Mouse (Mus musculus): ENCODE results near the gene Rccd1. TPM values are rescaled to one million over a fixed set of nuclear protein-coding genes. Genes with fewer than 3 reads are reported as not detected.
A peak's percentile ranks its signal among the peaks of the same experiment; 100 is the strongest.

The Rccd1 gene
- polyA plus RNA-seq, 1 experiment from 2014 or later, result 13.9 TPM

- ATAC-seq (replicated peaks), result no peak
- 96% methylated on average over 7 of the region's 7 CpGs for WGBS
Measured at GRCm38 (mm10) chr7:80367232-80367631, 43.0 kb upstream of the Rccd1 start.

GRCm38 (mm10) chr7:80365759-80366158 is 41.5 kb upstream of the Rccd1 start:
- no peak overlapping the region for H3K9ac ChIP-seq
- H3K4me1 ChIP-seq, result peaks cover 18% of the 10 kb centered on the region
- peaks cover 50% of the 10 kb centered on the region for H3K36me3 ChIP-seq (replicated peaks)
- H3K27ac ChIP-seq, result no peak overlapping the region
- no peak overlapping the region for H3K4me2 ChIP-seq
- no peaks in the 10 kb centered on the region for H3K27me3 ChIP-seq (replicated peaks)
- no peak overlapping the region for H3K4me3 ChIP-seq
- H3K9me3 ChIP-seq, result no peaks in the 10 kb centered on the region
- no peak for ATAC-seq (replicated peaks)
- WGBS, result 89% methylated on average over 2 of the region's 2 CpGs

More at GRCm38 (mm10) chr7:80367232-80367631, 43.0 kb upstream of the Rccd1 start:
- Histone ChIP-seq H3K9ac (no peak overlapping the region), H3K36me3 (replicated peaks) (peaks cover 37% of the 10 kb centered on the region), H3K27me3 (replicated peaks) (no peaks in the 10 kb centered on the region), H3K27ac (no peak overlapping the region), H3K4me3 (no peak overlapping the region), H3K4me1 (peaks cover 21% of the 10 kb centered on the region), H3K9me3 (no peaks in the 10 kb centered on the region), H3K4me2 (no peak overlapping the region)

GRCm38 (mm10) chr7:80360435-80360834 is 36.2 kb upstream of the Rccd1 start:
- Histone ChIP-seq H3K9me3 (no peaks in the 10 kb centered on the region), H3K4me2 (no peak overlapping the region), H3K27me3 (replicated peaks) (no peaks in the 10 kb centered on the region), H3K4me3 (no peak overlapping the region), H3K36me3 (replicated peaks) (peaks cover 57% of the 10 kb centered on the region), H3K9ac (no peak overlapping the region), H3K4me1 (no peaks in the 10 kb centered on the region), H3K27ac (no peak overlapping the region)
- 76% methylated on average over 3 of the region's 3 CpGs for WGBS
- no peak for ATAC-seq (replicated peaks)

GRCm38 (mm10) chr7:80358039-80358438 is 33.8 kb upstream of the Rccd1 start:
- Histone ChIP-seq H3K9ac (no peak overlapping the region), H3K27me3 (replicated peaks) (no peaks in the 10 kb centered on the region), H3K36me3 (replicated peaks) (peaks cover 44% of the 10 kb centered on the region), H3K4me1 (no peaks in the 10 kb centered on the region), H3K4me2 (no peak overlapping the region), H3K4me3 (no peak overlapping the region), H3K27ac (no peak overlapping the region), H3K9me3 (no peaks in the 10 kb centered on the region)
- 65% methylated on average over 4 of the region's 4 CpGs for WGBS
- no peak for ATAC-seq (replicated peaks)

- H3K4me3 ChIP-seq, result no peak overlapping the region
- H3K27me3 ChIP-seq (replicated peaks), result no peaks in the 10 kb centered on the region
- ATAC-seq (replicated peaks), result no peak
- H3K4me2 ChIP-seq, result no peak overlapping the region
- no peak overlapping the region for H3K27ac ChIP-seq
- H3K9me3 ChIP-seq, result no peaks in the 10 kb centered on the region
- no peak overlapping the region for H3K9ac ChIP-seq
- WGBS, result 18% methylated on average over 8 of the region's 8 CpGs
- peaks cover 48% of the 10 kb centered on the region for H3K36me3 ChIP-seq (replicated peaks)
- H3K4me1 ChIP-seq, result no peaks in the 10 kb centered on the region
Measured at GRCm38 (mm10) chr7:80357156-80357555, 32.9 kb upstream of the Rccd1 start.

- no peak overlapping the region for H3K4me2 ChIP-seq
- 85% methylated on average over 13 of the region's 13 CpGs for WGBS
Measured at GRCm38 (mm10) chr7:80356351-80356750, 32.1 kb upstream of the Rccd1 start.

GRCm38 (mm10) chr7:80352920-80353319 is 28.7 kb upstream of the Rccd1 start:
- H3K36me3 ChIP-seq (replicated peaks), result peaks cover 35% of the 10 kb centered on the region
- no peak overlapping the region for H3K4me2 ChIP-seq
- H3K27ac ChIP-seq, result no peak overlapping the region
- H3K4me1 ChIP-seq, result no peaks in the 10 kb centered on the region
- H3K9ac ChIP-seq, result no peak overlapping the region
- WGBS, result 94% methylated on average over 8 of the region's 8 CpGs
- H3K4me3 ChIP-seq, result no peak overlapping the region
- no peaks in the 10 kb centered on the region for H3K9me3 ChIP-seq
- no peaks in the 10 kb centered on the region for H3K27me3 ChIP-seq (replicated peaks)
- ATAC-seq (replicated peaks), result no peak

More at GRCm38 (mm10) chr7:80356351-80356750, 32.1 kb upstream of the Rccd1 start:
- no peak overlapping the region for H3K9ac ChIP-seq
- no peaks in the 10 kb centered on the region for H3K9me3 ChIP-seq
- no peaks in the 10 kb centered on the region for H3K27me3 ChIP-seq (replicated peaks)
- peaks cover 43% of the 10 kb centered on the region for H3K36me3 ChIP-seq (replicated peaks)
- no peak overlapping the region for H3K4me3 ChIP-seq
- ATAC-seq (replicated peaks), result no peak
- no peak overlapping the region for H3K27ac ChIP-seq
- no peaks in the 10 kb centered on the region for H3K4me1 ChIP-seq

GRCm38 (mm10) chr7:80350808-80351207 is 26.6 kb upstream of the Rccd1 start:
- peaks cover 27% of the 10 kb centered on the region for H3K36me3 ChIP-seq (replicated peaks)

GRCm38 (mm10) chr7:80347670-80348586 is 23.7 kb upstream of the Rccd1 start:
- Histone ChIP-seq H3K36me3 (replicated peaks) (peaks cover 22% of the 10 kb centered on the region), H3K9ac (no peak overlapping the region), H3K9me3 (no peaks in the 10 kb centered on the region), H3K4me2 (no peak overlapping the region), H3K27ac (0 out of 2 replicates have a peak overlapping the region, but pooled peaks have one; percentile 25), H3K4me3 (no peak overlapping the region), H3K4me1 (peaks cover 7% of the 10 kb centered on the region), H3K27me3 (replicated peaks) (no peaks in the 10 kb centered on the region)
- WGBS, result 73% methylated on average over 13 of the region's 13 CpGs
- no peak for ATAC-seq (replicated peaks)

More at GRCm38 (mm10) chr7:80350808-80351207, 26.6 kb upstream of the Rccd1 start:
- Histone ChIP-seq H3K4me2 (no peak overlapping the region), H3K27ac (no peak overlapping the region), H3K9ac (no peak overlapping the region), H3K27me3 (replicated peaks) (no peaks in the 10 kb centered on the region), H3K4me3 (no peak overlapping the region), H3K9me3 (no peaks in the 10 kb centered on the region), H3K4me1 (no peaks in the 10 kb centered on the region)
- 82% methylated on average over 2 of the region's 2 CpGs for WGBS
- ATAC-seq (replicated peaks), result no peak

- Histone ChIP-seq H3K27me3 (replicated peaks) (no peaks in the 10 kb centered on the region), H3K9ac (no peak overlapping the region), H3K36me3 (replicated peaks) (peaks cover 13% of the 10 kb centered on the region), H3K4me3 (no peak overlapping the region), H3K9me3 (no peaks in the 10 kb centered on the region), H3K27ac (no peak overlapping the region), H3K4me1 (peaks cover 17% of the 10 kb centered on the region), H3K4me2 (no peak overlapping the region)
- no peak for ATAC-seq (replicated peaks)
- 93% methylated on average over 5 of the region's 5 CpGs for WGBS
Measured at GRCm38 (mm10) chr7:80346830-80347229, 22.6 kb upstream of the Rccd1 start.

GRCm38 (mm10) chr7:80346173-80346572 is 21.9 kb upstream of the Rccd1 start:
- no peak overlapping the region for H3K4me2 ChIP-seq
- no peak for ATAC-seq (replicated peaks)
- no peaks in the 10 kb centered on the region for H3K27me3 ChIP-seq (replicated peaks)
- peaks cover 23% of the 10 kb centered on the region for H3K4me1 ChIP-seq
- 97% methylated on average over 9 of the region's 9 CpGs for WGBS
- H3K4me3 ChIP-seq, result no peak overlapping the region
- no peaks in the 10 kb centered on the region for H3K9me3 ChIP-seq
- no peak overlapping the region for H3K27ac ChIP-seq
- peaks cover 13% of the 10 kb centered on the region for H3K36me3 ChIP-seq (replicated peaks)
- no peak overlapping the region for H3K9ac ChIP-seq

GRCm38 (mm10) chr7:80343270-80344018 is 19.2 kb upstream of the Rccd1 start:
- no peaks in the 10 kb centered on the region for H3K27me3 ChIP-seq (replicated peaks)
- peak overlapping the region; percentile 55 for H3K4me3 ChIP-seq
- WGBS, result 25% methylated on average over 19 of the region's 19 CpGs
- peak overlapping the region; percentile 71 for H3K9ac ChIP-seq
- no peaks in the 10 kb centered on the region for H3K9me3 ChIP-seq
- H3K36me3 ChIP-seq (replicated peaks), result no peaks in the 10 kb centered on the region
- peak; percentile 12 for ATAC-seq (replicated peaks)
- peak overlapping the region; percentile 60 for H3K4me2 ChIP-seq
- peaks cover 40% of the 10 kb centered on the region for H3K4me1 ChIP-seq
- H3K27ac ChIP-seq, result peak overlapping the region; percentile 82
